Mouse (Mus musculus) kidney, adult 9 months (tissue): Measurements from ENCODE around the gene Gm20388.
"Not testable (repeated sequence)": the region's sequence is repeated elsewhere in the genome, so short reads cannot be mapped to it uniquely, and the experiment has no call there.

ENCODE experiments used
- DNase-seq: peaks from one replicate; pipeline ENCODE4 v3.0.0; 2022

Gene Gm20388

DNA sequence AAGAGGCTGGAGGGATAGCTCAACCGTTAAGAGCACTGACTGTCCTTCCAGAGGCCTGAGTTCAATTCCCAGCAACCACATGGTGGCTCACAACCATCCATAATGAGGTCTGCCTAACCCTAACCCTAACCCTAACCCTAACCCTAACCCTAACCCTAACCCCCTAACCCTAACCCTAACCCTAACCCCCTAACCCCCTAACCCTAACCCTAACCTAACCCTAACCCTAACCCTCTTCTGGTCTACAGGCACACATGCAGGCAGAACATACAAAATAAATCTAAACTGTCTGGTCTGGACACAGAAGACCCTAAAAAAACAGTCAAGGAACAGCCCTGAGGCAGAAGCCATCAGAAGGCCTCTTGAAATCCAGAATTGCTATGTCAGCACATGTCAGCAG lies 4050.7 kb downstream of the Gm20388 start:
- no peak for DNase-seq

DNA sequence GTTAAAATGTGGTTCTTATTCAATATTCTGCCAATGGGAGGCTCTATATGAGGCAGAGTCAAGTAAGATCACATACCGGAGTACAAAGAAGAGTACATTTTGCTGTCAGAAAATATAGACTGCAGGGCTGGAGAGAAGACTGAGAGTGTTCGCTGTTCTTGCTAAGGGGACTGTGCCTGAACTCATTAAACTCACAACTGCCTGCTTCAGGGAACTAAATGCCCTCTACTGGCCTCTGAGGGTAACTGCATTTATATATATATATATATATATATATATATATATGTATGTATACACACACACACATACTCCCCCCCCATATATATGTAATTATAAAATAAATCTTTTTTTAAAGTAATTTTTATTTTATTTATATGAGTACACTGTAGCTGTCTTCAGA lies 4056.3 kb downstream of the Gm20388 start:
- DNase-seq = no peak

DNA sequence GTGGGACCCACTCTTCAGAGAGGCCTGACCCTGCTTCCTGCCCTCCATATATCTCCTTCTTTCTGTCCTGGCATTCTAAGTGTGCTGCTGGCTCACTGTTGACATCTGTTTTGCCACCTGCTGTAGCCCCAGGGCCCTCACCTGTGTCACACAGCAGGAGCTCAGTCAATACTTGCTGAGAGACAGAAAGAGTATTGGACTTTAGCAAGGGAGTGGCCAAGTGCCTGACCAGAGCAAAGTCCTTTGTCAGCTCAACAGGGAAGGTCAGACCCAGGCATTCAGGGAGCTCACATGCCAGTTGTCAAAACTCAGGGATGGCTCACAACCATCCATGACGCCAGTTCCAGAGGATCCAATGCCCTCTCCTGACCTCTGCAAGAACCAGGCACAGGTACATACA lies 4062.9 kb downstream of the Gm20388 start:
- peak; percentile 79 for DNase-seq

DNA sequence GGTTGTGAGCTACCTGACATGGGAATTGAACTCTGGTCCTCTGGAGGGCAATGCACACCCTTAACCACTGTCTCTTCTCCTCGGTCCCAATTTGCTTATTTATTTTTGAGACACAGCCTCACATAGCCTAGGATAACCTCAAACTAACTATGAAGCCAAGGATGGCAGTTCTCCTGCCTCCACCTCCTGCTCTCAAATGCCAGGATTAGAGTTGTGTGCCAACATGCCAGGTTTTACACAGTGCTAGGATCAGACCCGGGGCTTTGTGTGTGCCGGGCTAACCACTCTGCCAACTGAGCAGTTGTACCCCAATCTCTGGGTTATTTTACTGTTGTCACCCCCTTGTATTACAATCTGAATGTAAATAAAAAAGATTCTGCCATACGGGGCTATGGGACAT lies 4066.9 kb downstream of the Gm20388 start:
- no peak for DNase-seq

DNA sequence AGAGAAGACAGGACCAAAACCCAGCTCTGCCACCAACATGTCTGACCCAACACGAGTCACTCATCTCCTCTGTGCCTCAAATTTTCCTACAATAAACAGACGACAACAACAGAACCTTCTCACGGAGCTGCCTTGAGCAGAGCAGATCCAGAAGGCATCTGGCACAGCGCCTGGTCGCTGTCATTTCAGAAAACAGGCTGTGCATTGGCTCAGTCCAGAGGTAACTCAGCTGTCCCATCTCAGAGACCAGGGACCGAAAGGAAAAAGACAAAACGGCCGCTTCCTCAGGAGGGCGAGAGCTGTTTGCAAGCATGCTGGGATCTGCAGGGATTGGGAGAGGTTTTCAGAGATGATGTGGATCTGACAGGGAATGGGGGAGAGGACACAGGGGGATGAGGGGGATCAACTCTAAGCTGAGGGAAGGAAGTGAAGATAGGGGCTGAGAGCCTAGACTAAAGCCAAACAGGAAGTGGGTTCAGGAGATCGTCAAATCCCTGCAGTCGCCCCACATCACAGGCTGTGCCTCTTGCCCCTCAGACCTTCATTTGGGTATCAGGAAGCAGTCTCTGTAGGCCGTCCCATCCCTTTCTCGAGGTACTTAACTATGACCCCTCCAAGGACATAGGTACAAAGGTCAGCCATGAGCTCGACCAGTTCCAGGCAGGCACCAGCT lies 4067.7 kb downstream of the Gm20388 start:
- DNase-seq = no peak

DNA sequence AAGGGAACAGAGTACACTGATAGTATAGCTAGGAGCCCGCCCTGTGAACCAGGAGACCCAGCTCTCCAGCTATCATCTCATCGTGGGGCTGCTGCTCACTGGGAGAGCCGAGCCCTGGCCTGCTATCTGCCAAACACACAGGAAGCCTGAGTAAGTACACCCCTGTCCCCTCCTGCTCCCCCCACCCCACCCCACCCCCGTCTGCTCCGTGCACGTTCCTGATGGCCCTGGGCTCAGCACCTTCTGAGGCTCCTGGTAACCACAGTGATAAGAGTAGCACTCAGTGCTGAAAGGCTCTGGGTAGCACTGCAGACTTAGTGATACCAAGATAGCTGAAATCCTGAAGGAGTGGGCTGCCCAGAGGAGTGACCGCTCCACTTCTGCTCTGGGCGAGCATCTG lies 4068.3 kb downstream of the Gm20388 start:
- DNase-seq = no peak

DNA sequence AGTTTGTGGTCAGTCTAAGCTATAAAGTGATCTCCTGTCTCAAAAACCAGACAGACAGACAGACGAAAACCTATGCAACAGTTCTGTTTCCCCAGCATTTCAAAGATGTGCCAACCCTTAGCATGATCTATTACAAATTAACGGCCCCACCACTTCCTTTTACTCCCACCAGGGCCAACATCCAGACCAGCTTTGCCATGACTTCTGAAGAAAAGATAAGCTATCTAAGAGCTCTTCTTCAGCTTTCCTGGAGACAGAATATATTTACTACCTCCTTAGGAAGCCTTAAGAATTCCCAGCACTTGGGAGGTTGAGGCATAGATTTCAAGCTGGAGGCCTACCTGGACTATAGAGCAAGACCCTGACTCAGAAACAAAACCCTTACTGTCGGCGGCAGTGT lies 4069.6 kb downstream of the Gm20388 start:
- no peak for DNase-seq

DNA sequence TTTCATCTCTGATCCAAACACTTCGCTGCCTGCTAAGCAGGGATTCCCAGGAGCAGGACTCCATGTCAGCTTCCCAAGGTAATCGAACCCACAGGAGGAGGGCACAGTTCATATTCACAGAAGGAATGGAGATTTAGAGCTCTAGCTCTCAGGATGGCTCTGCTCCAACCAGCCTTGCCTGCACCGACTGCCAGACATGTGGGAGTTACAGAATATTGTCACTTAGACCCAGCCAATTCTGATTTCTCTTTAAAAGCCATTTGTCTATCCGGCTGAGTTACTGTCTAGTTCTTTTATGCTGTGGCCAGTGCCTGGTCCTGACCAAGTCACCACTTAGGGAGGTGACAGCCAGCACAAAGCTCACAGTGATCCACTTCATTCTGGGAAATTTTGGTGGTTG lies 4071.0 kb downstream of the Gm20388 start:
- DNase-seq = no peak

DNA sequence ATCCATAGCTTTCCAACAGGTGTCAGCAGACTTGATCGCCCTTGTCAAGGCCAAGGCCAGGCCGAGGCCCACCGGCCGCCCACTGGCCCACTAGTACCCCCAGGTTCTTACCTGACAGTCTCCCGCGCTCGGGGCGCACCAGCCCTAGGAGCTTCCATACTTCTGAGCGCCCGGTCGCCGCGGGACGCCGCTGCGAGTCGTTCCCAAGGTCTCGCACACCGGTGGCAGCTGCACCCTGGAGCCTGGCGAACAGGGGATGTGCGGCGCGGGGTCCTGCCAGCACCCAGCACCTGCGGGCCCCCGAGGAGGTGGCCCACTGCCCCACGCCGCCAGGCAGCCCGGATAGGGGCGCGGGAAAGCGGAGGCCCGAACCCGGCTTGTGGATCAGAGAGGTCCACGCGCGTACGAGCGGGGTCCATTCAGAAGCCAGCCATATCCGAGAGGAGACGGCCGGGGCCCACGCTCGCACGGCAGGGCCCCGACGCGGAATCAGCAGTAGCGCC lies 4071.7 kb downstream of the Gm20388 start:
- peak; percentile 34 for DNase-seq

DNA sequence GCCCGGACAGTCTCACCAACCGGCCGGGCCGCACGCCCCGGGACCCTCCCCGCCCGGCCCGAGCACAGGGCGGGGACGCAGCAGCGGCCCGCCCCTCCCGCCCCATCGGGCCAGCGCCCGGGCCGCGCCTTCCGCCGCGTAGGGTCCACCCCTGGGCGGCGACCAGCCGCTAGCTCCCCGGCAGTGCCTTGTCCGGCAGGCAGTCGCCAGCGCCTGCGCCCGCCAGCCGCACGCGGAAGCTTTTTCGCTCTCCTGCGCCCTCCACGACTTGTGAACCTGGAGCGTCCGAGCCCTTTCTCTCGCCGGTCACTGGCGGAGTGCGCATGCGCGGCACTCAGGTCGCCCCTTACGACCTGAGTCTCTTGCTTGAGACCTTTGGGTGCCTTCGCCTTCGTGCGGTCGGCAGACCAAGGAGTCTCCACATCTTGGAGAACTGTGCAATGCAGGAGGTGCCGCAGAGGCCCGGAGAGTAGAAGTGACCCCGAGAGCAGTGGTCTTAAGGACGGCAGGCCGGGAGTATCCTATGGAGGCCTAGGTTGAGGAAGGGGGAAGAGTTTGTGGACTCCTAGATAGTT lies 4072.3 kb downstream of the Gm20388 start, which contains the start of gene Abcb10:
Gene Abcb10, minus strand, starts transcription at position 297 of the 575 bp plus-strand sequence.
- peak; percentile 96 for DNase-seq

DNA sequence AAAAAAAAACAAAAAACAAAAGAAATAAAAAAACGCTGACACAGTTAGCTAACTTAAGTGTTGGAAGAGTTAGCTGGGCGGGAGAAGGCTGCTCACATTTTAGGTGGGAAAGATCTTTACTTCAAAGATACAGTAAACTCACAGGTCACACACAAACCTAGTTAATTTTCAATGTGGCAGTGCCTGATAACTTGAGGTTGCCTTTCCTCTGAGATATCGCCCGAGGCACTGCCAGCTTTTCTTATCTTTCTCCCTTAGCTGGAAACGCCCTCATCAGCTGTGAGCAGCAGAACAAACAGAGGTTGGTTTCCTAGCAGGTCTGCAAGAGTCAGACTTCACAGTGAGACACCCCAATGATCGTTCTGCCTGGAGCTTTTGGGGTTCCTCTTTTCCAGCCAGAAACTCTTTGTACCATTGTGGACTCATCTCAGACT lies 4078.0 kb downstream of the Gm20388 start:
- DNase-seq = no peak

DNA sequence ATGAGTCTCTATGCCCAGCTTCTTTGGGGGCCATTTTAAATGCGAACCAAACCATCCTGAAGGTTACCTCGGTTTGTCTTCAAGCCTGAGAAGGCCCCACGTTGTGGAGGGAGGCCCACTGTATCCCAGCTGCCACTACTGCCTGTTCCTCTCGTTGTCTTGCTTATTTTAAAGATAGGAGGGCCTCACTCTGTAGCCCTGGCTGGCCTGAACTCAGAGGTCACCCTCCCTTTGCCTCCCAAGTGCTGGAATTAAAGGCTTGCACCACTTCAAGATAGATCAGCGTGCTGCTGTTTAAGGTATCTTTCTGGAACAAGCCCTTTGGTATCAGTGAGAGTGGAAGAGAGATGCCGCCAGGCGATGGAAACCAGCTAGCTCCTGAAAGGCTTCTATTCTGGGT lies 4078.5 kb downstream of the Gm20388 start:
- no peak for DNase-seq

DNA sequence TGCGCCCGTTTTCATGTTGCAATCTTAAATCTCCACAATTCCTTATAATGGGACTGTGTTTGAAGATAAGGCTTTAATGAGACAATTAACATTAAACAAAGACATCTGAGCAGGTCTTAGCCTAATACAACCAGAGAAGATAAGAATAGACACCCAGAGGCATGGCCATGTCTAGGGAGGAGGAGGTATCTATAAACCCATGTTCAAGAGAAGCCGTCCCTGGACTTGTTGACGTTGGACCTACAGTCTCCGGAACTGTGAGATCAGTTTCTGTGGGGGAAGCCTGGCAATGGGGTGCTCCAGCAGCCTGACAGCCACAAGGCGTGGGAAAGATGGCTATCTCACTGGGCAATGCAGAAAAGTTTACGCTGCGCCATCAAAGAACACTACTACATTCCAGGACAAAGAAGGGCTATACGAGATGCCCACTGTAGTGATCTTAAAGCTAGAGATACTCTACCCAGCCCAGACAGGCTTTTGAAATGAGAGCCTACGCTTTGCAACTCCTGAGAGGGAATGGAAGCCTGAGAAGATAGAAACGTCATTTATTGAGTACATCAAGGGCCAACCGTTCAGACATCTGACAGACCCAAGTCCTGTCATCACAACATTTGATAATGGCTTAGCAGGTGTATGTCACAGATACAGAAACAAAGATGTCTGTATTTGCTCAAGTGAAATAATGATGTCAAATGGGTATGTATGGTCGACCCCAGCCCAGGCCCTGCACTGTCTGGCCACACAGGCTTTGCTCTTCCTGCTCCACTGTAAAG lies 4079.8 kb downstream of the Gm20388 start:
- DNase-seq = no peak

DNA sequence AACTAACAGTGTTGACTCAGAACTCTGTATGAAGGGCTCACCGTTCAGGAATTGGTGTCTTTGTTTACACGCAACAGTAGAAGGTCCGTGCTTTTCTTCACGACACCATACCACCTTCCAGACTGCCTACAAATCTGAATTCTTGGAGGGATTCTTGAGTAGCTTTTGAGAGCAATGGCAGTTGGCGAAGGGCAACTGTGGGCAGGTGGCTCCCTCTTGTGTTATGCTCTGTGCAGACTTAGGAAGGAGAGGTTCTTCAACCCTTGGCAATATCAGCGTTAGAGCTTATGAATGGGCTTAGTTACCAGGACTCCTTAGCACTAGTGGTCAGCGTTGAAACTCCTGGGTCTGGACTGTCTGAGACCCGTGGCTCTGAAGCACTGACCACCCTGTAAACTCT lies 4081.9 kb downstream of the Gm20388 start:
- DNase-seq = peak; percentile 21

DNA sequence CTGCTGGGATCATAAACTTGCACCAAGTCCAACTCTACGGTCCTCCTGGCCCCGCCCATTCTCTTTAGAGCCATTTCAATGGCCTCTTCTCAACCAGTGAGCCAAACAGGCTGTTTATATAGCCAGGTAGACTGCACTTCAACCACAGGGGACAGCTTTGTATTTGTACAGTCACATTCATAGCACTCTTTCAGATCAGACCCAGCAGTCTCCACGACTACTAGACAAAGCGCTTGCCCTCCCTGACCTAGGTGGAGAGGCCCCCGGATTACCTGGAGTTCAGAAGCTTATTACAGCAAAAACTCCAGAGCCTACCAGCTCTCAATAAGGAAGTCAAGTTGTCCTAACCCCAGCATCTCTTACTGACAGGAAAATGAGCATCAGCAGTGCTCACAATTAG lies 4083.0 kb downstream of the Gm20388 start:
- DNase-seq = no peak

DNA sequence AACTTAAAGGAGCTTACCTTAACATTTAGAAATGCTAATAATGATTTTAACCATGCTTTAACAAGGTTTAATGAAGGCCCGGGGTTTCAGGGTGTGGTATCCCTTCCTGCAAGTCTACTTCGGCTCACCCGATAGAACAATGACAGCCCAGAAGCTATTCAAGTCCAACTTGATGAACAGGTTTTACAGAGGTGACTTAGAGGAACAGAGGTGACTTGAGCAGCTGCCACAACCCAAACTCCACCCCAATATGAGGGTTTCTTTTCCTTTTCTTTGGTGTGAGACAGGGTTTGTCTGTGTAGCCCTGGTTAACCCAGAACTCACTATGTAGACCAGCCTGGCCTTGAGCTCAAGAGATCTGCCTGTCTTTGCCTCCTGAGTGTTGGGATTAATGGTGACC lies 4083.4 kb downstream of the Gm20388 start:
- no peak for DNase-seq

DNA sequence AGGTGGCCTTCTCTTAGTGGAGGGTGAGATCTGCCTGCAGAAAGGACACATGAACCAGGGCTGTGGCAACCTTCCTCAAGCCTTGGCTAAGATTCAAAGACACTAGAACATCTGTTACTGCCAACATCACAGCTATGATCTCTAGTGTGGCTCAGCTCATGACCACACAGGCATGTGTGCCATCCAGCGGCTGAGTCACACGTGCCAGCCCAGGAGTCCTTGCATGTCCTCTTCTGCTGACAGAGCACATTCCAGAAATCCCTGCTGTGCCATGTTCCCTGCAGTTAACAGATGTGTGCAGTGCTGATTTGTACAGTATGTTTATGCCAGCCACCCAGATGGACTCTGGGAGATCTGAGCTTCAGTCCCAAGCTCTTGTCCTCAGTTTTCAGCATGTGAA lies 4088.9 kb downstream of the Gm20388 start:
- DNase-seq = no peak

DNA sequence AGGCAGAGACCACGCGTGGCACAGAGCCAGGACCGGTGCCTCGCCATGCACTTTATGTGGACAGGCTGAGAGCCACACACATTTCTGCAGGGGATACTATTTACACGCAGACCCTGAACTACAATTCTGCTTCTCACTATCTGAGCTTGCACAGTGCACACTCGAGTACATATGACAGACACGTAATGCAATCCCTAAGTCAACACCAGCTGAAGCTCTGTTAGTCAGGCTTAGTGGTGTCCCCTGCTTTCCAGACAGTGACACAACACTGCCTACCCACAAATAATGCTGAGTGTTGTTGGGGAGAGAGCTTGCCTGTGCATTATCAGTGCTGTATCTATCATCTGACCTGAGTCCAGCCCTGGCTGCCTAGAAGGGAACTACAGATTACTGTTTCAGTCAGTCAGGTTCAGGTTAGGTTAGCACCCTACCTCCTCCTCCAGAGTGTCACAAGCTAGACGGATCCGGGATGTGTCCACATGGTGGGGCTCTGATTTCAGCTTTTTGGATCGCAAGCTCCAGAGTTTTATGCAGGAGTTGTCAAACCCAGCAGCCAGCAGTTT lies 4092.0 kb downstream of the Gm20388 start:
- DNase-seq = no peak

DNA sequence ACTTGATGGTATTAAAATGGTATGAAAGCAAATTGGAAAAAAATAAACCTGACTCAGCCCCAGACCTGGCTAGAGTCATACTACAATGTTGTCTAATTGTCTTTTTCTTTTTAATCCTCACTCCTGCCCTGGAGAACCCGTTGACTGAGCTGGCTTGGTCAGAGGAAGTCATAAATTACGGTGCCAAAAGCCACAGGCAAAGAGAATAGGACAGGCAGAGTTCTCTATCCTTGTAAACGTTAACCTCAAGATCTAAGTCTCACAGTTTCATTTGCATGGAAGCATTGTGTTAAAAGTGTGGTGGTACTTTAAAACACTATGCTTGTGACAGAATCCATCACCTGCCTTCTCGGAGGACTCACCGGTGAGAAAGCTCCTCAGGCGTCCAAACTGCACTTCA lies 4097.2 kb downstream of the Gm20388 start:
- no peak for DNase-seq

DNA sequence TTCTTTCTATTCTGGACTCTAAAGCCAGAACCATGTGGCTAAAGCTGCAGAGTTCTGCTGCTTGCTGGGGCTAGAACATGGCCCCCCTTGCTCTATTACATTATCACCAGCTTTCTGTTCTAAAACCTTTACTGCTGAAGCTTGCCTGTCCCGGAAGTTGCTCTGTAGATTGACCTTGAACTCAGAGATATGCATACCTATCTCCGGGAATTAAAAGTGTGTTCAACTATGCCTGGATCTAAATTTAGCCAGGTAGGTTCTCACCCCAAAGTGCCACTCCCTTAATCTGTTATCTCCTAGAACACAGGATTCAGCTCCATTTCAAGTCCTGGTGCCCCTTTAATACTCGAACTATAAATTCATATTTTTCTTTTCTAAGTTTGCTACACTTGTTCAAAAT lies 4100.9 kb downstream of the Gm20388 start:
- DNase-seq = no peak

DNA sequence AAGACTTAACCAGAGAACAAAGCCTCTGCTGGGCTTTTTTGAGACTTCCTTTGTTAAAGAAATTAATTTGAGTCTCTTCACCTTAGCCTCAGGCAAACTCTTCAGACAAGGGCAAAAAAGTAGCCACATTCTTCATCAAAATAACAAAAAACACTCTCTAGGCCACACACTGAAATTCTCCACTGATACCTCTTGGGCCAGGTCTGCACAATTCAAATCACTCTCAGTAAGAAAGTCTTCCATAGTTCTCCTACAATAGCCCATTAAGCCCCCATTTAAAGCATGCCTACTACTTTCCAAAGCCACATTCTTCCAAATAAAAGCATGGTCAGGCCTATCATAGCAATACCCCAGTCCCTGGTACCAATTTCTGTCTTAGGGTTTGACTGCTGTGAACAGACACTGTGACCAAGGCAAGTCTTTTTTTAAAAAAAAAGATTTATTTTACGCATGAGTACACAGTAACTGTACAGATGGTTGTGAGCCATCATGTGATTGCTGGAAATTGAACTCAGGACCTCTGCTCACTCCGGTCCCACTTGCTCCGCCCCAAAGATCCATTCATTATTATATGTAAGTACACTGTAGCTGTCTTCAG lies 4101.4 kb downstream of the Gm20388 start:
- DNase-seq = no peak

DNA sequence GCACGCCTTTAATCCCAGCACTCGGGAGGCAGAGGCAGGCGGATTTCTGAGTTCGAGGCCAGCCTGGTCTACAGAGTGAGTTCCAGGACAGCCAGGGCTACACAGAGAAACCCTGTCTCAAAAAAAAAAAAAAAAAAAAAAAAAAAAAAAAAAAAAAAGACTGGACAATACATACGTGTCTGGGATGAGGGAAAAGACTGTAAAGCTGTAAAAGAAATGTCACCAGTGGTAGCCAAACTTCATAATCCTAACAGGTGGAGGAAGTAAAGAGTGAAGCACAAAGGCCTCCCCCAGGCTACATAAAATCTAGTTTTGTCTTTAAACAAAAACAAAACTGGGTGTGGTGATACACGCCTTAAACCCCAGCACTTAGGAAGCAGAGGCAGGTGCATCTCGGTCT lies 4103.7 kb downstream of the Gm20388 start:
- DNase-seq = not testable (repeated sequence)

DNA sequence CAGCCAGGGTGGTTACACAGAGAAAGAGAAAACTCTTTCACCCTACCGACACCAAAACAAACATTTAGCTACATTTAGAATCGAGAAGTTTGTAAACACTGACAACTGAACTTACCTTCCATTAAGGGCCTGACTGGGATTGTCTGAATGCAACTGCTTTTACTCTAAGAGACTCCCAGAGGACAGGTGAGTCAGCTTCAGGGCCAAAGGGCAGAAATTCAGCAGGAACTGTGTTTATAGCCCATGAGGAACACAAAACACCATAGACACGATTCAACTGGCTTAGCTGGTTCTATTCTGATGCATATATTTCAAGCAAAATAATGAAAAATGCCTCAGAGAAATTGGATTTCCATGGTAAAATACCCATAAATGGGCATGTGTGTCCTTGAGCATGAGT lies 4104.1 kb downstream of the Gm20388 start:
- no peak for DNase-seq
